Mouse (Mus musculus): Measurements from ENCODE around the gene Mdfi. TPM values are rescaled to one million over a fixed set of nuclear protein-coding genes. Genes with fewer than 3 reads are reported as not detected.

The Mdfi gene
- polyA plus RNA-seq, 1 experiment: 4.9 TPM

DNA sequence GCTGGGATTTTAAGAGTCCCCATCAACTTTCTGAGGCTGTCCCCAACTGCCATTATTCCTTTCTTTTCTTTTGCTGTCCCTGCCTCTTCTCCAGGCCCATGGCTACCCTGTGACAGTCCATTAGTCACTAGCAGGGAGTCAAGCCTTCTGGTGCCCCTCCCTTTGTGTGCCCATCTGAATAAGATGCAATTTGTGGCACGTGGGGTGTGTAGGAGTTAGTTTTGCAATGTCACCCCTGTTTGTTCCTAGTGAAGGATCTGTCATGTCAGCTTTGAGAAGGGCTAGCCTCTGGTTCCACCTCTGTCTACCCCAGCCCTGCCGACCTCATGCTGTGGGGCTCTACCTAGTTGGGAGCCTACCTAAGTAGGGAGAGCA, 67.4 kb downstream of the Mdfi start:
- H3K4me3 ChIP-seq (ENCODE audit: insufficient read depth, low read depth, low read length): no peak overlapping the region
- H3K36me3 ChIP-seq (ENCODE audit: control insufficient read depth, insufficient read depth, low read length): no peaks in the 10 kb centered on the region
- no peak for TF ChIP-seq POLR2A (IDR thresholded peaks at IDR 0.05; ENCODE audit: low read depth, low read length)
- TF ChIP-seq CTCF (conservative IDR thresholded peaks at IDR 0.05; ENCODE audit: insufficient read depth, insufficient read length, low read depth, low read length): no peak
- no peak overlapping the region for H3K27ac ChIP-seq (ENCODE audit: insufficient read depth, low read depth, low read length)
- H3K4me1 ChIP-seq (ENCODE audit: control insufficient read depth, insufficient read depth, low read length): peaks cover 12% of the 10 kb centered on the region; the same call in 1 of the 2 replicates
- H3K27me3 ChIP-seq (replicated peaks; ENCODE audit: control insufficient read depth, insufficient read depth, low read length): no peaks in the 10 kb centered on the region
- WGBS: 69% methylated on average over 2 of the region's 2 CpGs
- no peak for DNase-seq

DNA sequence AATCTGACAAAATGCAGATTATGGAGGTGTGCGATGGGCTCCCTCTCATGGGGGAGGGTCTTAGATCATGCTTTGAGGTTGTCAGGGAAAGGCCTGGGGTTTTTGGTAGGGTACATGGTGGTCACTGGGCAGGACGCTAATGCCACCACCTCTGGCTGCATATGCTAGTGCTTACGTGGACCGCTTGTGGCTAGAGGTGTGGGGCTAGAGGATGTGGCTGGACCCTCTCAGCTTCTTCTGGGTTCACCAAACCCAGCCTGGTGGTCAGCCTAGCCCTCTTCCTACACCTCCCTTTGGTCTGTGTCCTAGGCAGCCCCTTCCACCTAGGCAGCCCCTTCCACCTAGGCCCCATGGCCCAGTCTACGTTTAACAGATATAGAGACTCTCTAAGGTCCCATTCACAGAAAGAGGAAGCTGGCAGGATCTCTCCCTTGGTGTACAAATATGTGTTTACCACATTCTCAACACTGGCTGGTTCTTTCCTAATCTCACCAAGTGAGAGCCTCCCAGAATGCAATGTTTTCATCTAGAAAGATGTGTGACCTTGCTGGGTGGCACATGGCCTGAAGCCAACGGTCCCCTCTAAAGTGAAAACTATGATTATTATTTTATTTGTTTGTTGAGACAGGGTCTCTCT, 68.0 kb downstream of the Mdfi start:
- H3K4me3 ChIP-seq (ENCODE audit: insufficient read depth, low read depth, low read length): no peak overlapping the region
- TF ChIP-seq CTCF (conservative IDR thresholded peaks at IDR 0.05; ENCODE audit: insufficient read depth, insufficient read length, low read depth, low read length): no peak
- TF ChIP-seq POLR2A (IDR thresholded peaks at IDR 0.05; ENCODE audit: low read depth, low read length): no peak
- H3K4me1 ChIP-seq (ENCODE audit: control insufficient read depth, insufficient read depth, low read length): peaks cover 15% of the 10 kb centered on the region; the same call in 1 of the 2 replicates
- no peak overlapping the region for H3K27ac ChIP-seq (ENCODE audit: insufficient read depth, low read depth, low read length)
- no peaks in the 10 kb centered on the region for H3K27me3 ChIP-seq (replicated peaks; ENCODE audit: control insufficient read depth, insufficient read depth, low read length)
- H3K36me3 ChIP-seq (ENCODE audit: control insufficient read depth, insufficient read depth, low read length): no peaks in the 10 kb centered on the region
- 88% methylated on average over 6 of the region's 6 CpGs for WGBS
- DNase-seq: no peak

DNA sequence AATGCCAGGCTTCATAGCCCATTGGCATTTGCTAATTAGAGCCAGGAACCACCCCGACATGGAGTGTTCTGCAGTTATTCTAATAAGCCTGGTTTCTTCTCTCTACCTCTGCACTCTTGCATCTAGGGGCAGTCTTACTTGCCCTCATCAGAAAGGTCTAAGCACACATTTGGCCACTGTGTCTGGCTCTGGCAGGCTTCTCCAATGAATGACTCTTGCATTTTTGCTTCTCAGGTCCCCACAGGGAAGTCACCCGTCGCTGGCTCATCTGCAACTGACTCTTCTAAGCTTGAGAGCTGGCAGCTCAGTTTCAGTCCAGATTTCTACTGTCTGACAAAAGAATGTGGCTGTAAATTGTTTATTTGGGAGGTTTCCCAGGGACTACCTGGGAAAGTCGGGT, 68.5 kb downstream of the Mdfi start:
- 59% methylated on average over 4 of the region's 4 CpGs for WGBS
- Histone ChIP-seq H3K27ac (ENCODE audit: insufficient read depth, low read depth, low read length) (no peak overlapping the region), H3K4me1 (ENCODE audit: control insufficient read depth, insufficient read depth, low read length) (peaks cover 15% of the 10 kb centered on the region; the same call in 1 of the 2 replicates), H3K4me3 (ENCODE audit: insufficient read depth, low read depth, low read length) (no peak overlapping the region), H3K27me3 (replicated peaks; ENCODE audit: control insufficient read depth, insufficient read depth, low read length) (no peaks in the 10 kb centered on the region), H3K36me3 (ENCODE audit: control insufficient read depth, insufficient read depth, low read length) (no peaks in the 10 kb centered on the region)
- DNase-seq: no peak
- TF ChIP-seq CTCF (conservative IDR thresholded peaks at IDR 0.05; ENCODE audit: insufficient read depth, insufficient read length, low read depth, low read length) (no peak), POLR2A (IDR thresholded peaks at IDR 0.05; ENCODE audit: low read depth, low read length) (no peak)

Other genes with a start within 250 kb of the Mdfi start
- 7.9 and 8.3 TPM in 2 replicates for gene Bysl, start 223.2 kb downstream of the Mdfi start, polyA plus RNA-seq (2012; rRNA removed)
- gene Med20, start 223.1 kb downstream of the Mdfi start, polyA plus RNA-seq (2012; rRNA removed): 22.8 and 25.3 TPM in 2 replicates
- gene Gm20517, start 223.1 kb downstream of the Mdfi start, polyA plus RNA-seq (2012; rRNA removed): 0.45 and 0.64 TPM in 2 replicates
- gene Usp49, start 204.0 kb downstream of the Mdfi start, polyA plus RNA-seq (2012; rRNA removed): 5.1 and 5.3 TPM in 2 replicates
- 103 and 153 TPM in 2 replicates for gene Tomm6, start 146.3 kb downstream of the Mdfi start, polyA plus RNA-seq (2012; rRNA removed)
- gene Frs3, start 145.7 kb downstream of the Mdfi start, polyA plus RNA-seq (2012; rRNA removed): 28.9 and 39.5 TPM in 2 replicates
- 1.1 and 2.1 TPM in 2 replicates for gene Gm21981, start 140.2 kb downstream of the Mdfi start, polyA plus RNA-seq (2012; rRNA removed)
- 7.0 and 9.0 TPM in 2 replicates for gene Prickle4, start 140.0 kb downstream of the Mdfi start, polyA plus RNA-seq (2012; rRNA removed)
- 0.29 and 1.0 TPM in 2 replicates for gene Pgc, start 107.8 kb downstream of the Mdfi start, polyA plus RNA-seq (2012; rRNA removed)
- gene Tfeb, start 97.7 kb downstream of the Mdfi start, polyA plus RNA-seq (2012; rRNA removed): 35.0 and 36.4 TPM in 2 replicates
- gene Foxp4, start 90.0 kb upstream of the Mdfi start, polyA plus RNA-seq (2012; rRNA removed): 23.5 and 27.4 TPM in 2 replicates
- not detected in 2 replicates for gene 1700122O11Rik, start 203.6 kb upstream of the Mdfi start, polyA plus RNA-seq (2012; rRNA removed)